Mouse (Mus musculus): Measurements from ENCODE around the gene Cirbp. TPM values are rescaled to one million over a fixed set of nuclear protein-coding genes. Genes with fewer than 3 reads are reported as not detected.
A peak's percentile ranks its signal among the peaks of the same experiment; 100 is the strongest.

Gene Cirbp
- polyA plus RNA-seq, 2 experiments, result 10.1 to 19.8 TPM

DNA sequence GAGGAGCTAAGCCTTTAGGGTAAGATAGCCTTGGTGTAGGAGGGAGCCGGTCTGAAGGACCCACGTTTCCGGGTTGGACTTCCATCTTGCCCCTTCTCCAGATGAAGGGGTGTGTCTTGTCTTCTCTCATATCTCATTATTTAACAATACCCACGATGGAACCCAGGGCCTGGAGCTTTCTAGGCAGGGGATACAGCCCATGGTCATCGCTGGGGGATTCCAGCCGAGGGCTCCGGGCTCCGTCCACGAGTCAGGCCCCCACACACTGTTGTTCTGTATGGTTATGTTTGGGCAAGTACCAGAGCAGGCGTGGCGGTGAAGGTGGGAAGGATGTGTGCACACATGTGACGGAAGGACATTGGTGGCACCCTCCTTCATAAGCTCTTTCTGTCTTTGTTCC, 21.6 kb upstream of the Cirbp start:
- no peak overlapping the region for H3K4me3 ChIP-seq (ENCODE audit: insufficient read depth in 1 of 2, low read depth in 2 of 2, low read length in 2 of 2)
- no peak overlapping the region for H3K27ac ChIP-seq
- WGBS (ENCODE audit: insufficient replicate concordance), result 80% methylated on average over 12 of the region's 12 CpGs
- TF ChIP-seq EP300 (IDR thresholded peaks at IDR 0.05; ENCODE audit: low read depth), result no peak
- no peak for TF ChIP-seq CTCF (IDR thresholded peaks at IDR 0.05; ENCODE audit: low read depth)
- H3K9ac ChIP-seq (replicated peaks), result no peak overlapping the region
- no peak for ATAC-seq (ENCODE audit: insufficient read depth)
- peaks cover 28 to 39% of the 10 kb centered on the region in 2 experiments for H3K4me1 ChIP-seq (replicated peaks; ENCODE audit: control insufficient read depth in 2 of 2, insufficient read depth in 2 of 2, low read length in 1 of 2)
- no peaks in the 10 kb centered on the region for H3K9me3 ChIP-seq (ENCODE audit: control insufficient read depth, low read length)
- H3K36me3 ChIP-seq (replicated peaks; ENCODE audit: control insufficient read depth, insufficient read depth, low read depth), result peaks cover 16% of the 10 kb centered on the region
- no peak for DNase-seq (ENCODE audit: low read depth in 3 of 3, low spot score in 3 of 3)
- peaks cover 3% of the 10 kb centered on the region for H3K27me3 ChIP-seq (ENCODE audit: control insufficient read depth, insufficient read depth, low read length)
- H3K4me2 ChIP-seq (ENCODE audit: low read depth), result no peak overlapping the region

- Histone ChIP-seq H3K4me1 (replicated peaks; ENCODE audit: control insufficient read depth in 2 of 2, insufficient read depth in 2 of 2, low read length in 1 of 2) (peaks cover 28 to 34% of the 10 kb centered on the region in 2 experiments), H3K9ac (replicated peaks) (no peak overlapping the region), H3K4me3 (ENCODE audit: insufficient read depth in 1 of 2, low read depth in 2 of 2, low read length in 2 of 2) (no peak overlapping the region), H3K27ac (peak overlapping the region; percentile 52), H3K9me3 (ENCODE audit: control insufficient read depth, low read length) (no peaks in the 10 kb centered on the region), H3K4me2 (ENCODE audit: low read depth) (no peak overlapping the region), H3K27me3 (ENCODE audit: control insufficient read depth, insufficient read depth, low read length) (no peaks in the 10 kb centered on the region), H3K36me3 (replicated peaks; ENCODE audit: control insufficient read depth, insufficient read depth, low read depth) (peaks cover 16% of the 10 kb centered on the region)
- ATAC-seq (ENCODE audit: insufficient read depth) (no peak), DNase-seq (ENCODE audit: low read depth in 3 of 3, low spot score in 3 of 3) (no peak)
- 72% methylated on average over 20 of the region's 20 CpGs for WGBS (ENCODE audit: insufficient replicate concordance)
- TF ChIP-seq EP300 (IDR thresholded peaks at IDR 0.05; ENCODE audit: low read depth), result no peak
- peak; percentile 96 for TF ChIP-seq CTCF (IDR thresholded peaks at IDR 0.05; ENCODE audit: low read depth)
These were observed 20.6 kb upstream of the Cirbp start for GRCm38 (mm10) chr10:80144864-80145838.

DNA sequence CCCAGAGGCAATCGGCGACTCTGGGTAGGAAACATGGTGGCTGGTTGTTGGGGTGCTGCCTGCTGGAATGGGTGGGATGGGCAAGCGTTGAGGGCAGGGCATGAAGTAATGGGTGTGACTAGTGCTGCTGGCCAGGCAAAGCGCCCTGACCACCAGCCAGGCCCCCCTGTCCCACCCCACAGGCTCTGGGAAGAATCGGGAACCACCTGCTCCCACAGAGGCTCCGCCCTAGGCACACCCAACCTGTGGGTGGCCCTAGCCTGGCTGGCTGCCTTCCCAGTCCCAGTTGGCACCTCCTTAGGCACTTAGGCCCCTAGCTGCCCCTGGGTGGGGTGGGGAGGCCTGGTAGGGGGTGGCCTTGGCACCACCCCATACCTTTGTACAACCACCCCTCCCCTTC, 19.9 kb upstream of the Cirbp start:
- H3K27me3 ChIP-seq (ENCODE audit: control insufficient read depth, insufficient read depth, low read length), result no peaks in the 10 kb centered on the region
- 58% methylated on average over 6 of the region's 6 CpGs for WGBS (ENCODE audit: insufficient replicate concordance)
- peak overlapping the region; percentile 39; the same call in 1 of the 2 replicates for H3K4me2 ChIP-seq (ENCODE audit: low read depth)
- H3K9ac ChIP-seq (replicated peaks), result no peak overlapping the region
- DNase-seq (ENCODE audit: low read depth in 3 of 3, low spot score in 3 of 3) (no peak), ATAC-seq (ENCODE audit: insufficient read depth) (no peak)
- no peaks in the 10 kb centered on the region for H3K9me3 ChIP-seq (ENCODE audit: control insufficient read depth, low read length)
- no peak overlapping the region for H3K4me3 ChIP-seq (ENCODE audit: insufficient read depth in 1 of 2, low read depth in 2 of 2, low read length in 2 of 2)
- peak overlapping the region; percentile 94 for H3K27ac ChIP-seq
- TF ChIP-seq EP300 (IDR thresholded peaks at IDR 0.05; ENCODE audit: low read depth) (no peak), CTCF (IDR thresholded peaks at IDR 0.05; ENCODE audit: low read depth) (no peak)
- H3K36me3 ChIP-seq (replicated peaks; ENCODE audit: control insufficient read depth, insufficient read depth, low read depth), result peaks cover 16% of the 10 kb centered on the region
- H3K4me1 ChIP-seq (replicated peaks; ENCODE audit: control insufficient read depth in 2 of 2, insufficient read depth in 2 of 2, low read length in 1 of 2), result peaks cover 25 to 31% of the 10 kb centered on the region in 2 experiments

- Histone ChIP-seq H3K4me3 (ENCODE audit: insufficient read depth in 1 of 2, low read depth in 2 of 2, low read length in 2 of 2) (no peak overlapping the region), H3K4me1 (replicated peaks; ENCODE audit: control insufficient read depth in 2 of 2, insufficient read depth in 2 of 2, low read length in 1 of 2) (peaks cover 25 to 28% of the 10 kb centered on the region in 2 experiments), H3K9ac (replicated peaks) (no peak overlapping the region; the same call in 1 of the 2 replicates), H3K4me2 (ENCODE audit: low read depth) (peak overlapping the region; percentile 99), H3K27me3 (ENCODE audit: control insufficient read depth, insufficient read depth, low read length) (no peaks in the 10 kb centered on the region), H3K27ac (peak overlapping the region; percentile 94), H3K9me3 (ENCODE audit: control insufficient read depth, low read length) (no peaks in the 10 kb centered on the region), H3K36me3 (replicated peaks; ENCODE audit: control insufficient read depth, insufficient read depth, low read depth) (peaks cover 17% of the 10 kb centered on the region)
- WGBS (ENCODE audit: insufficient replicate concordance), result 77% methylated on average over 4 of the region's 4 CpGs
- no peak for DNase-seq (ENCODE audit: low read depth in 3 of 3, low spot score in 3 of 3)
- TF ChIP-seq CTCF (IDR thresholded peaks at IDR 0.05; ENCODE audit: low read depth) (no peak), EP300 (IDR thresholded peaks at IDR 0.05; ENCODE audit: low read depth) (no peak)
- ATAC-seq (ENCODE audit: insufficient read depth), result no peak
These were observed 19.2 kb upstream of the Cirbp start for GRCm38 (mm10) chr10:80146568-80147011.

GRCm38 (mm10) chr10:80147146-80147718, 18.6 kb upstream of the Cirbp start:
- Histone ChIP-seq H3K27me3 (ENCODE audit: control insufficient read depth, insufficient read depth, low read length) (no peaks in the 10 kb centered on the region), H3K9me3 (ENCODE audit: control insufficient read depth, low read length) (no peaks in the 10 kb centered on the region), H3K9ac (replicated peaks) (peak overlapping the region; percentile 81), H3K27ac (peak overlapping the region; percentile 94), H3K36me3 (replicated peaks; ENCODE audit: control insufficient read depth, insufficient read depth, low read depth) (peaks cover 23% of the 10 kb centered on the region), H3K4me1 (replicated peaks; ENCODE audit: control insufficient read depth in 2 of 2, insufficient read depth in 2 of 2, low read length in 1 of 2) (peaks cover 25 to 28% of the 10 kb centered on the region in 2 experiments), H3K4me2 (ENCODE audit: low read depth) (peak overlapping the region; percentile 99), H3K4me3 (ENCODE audit: insufficient read depth in 1 of 2, low read depth in 2 of 2, low read length in 2 of 2) (peak overlapping the region; percentile 72 to 90; a peak in 2 of 4 replicates)
- ATAC-seq (ENCODE audit: insufficient read depth), result no peak
- TF ChIP-seq EP300 (IDR thresholded peaks at IDR 0.05; ENCODE audit: low read depth), result no peak
- TF ChIP-seq CTCF (IDR thresholded peaks at IDR 0.05; ENCODE audit: low read depth), result no peak
- 32% methylated on average over 5 of the region's 5 CpGs for WGBS (ENCODE audit: insufficient replicate concordance)
- DNase-seq (ENCODE audit: low read depth in 3 of 3, low spot score in 3 of 3), result no peak

All from liver, embryonic 14.5 days (tissue).